Mouse (Mus musculus): ENCODE measurements around the gene Cep55.

Cep55 gene

GRCm38 (mm10) chr19:38043281-38043981 lies 11.4 kb upstream of the Cep55 start, which contains the start of gene Myof:
Gene Myof (minus strand): TSS chr19:38043577.
- no peak for DNase-seq (ENCODE audit: low spot score in 2 of 2)

DNA sequence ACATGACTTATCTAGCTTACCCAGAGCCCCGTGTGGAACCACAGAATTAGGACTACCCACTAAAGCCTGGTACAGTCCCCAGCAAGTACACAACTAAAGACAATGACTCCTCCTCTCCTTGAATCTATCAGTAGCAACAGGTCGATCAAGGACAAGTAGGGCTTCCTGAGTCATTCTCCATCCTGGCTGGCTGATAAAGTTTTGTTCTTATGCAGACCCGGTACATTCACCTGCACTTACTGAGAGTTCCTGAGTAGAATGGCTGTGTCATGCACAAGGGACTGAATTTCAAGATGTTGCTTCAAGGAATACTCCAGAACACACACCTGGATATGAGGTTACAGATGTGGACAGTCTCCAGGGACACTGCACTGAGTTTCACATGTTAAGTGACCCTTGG lies 9.6 kb upstream of the Cep55 start:
- no peak for DNase-seq (ENCODE audit: low spot score in 2 of 2)

DNA sequence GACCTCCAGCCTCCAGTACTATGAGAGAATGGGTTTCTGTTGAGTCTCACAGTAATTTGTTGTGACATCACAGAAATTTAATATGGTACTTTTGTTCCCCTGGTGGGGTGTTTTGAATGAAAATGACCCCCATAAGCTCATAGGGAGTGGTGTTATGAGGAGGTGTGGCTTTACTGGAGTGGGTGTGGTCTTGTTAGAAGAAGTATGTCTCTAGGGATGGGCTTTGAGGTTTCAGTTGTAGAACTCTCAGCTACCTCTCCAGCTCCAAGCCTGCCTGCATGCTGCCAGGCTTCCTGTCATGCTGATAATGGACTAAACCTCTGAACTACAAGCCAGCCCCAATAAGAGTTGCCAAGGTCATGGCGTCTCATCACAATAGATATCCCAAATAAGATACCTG lies 5.1 kb upstream of the Cep55 start:
- DNase-seq (ENCODE audit: low spot score in 2 of 2), result no peak

- no peak for DNase-seq (ENCODE audit: low spot score in 2 of 2)
These were observed 1.4 kb upstream of the Cep55 start for GRCm38 (mm10) chr19:38053227-38054041.

GRCm38 (mm10) chr19:38054149-38054719 lies 577 bp upstream of the Cep55 start:
- DNase-seq (ENCODE audit: low spot score in 2 of 2), result peak; percentile 37 to 60

GRCm38 (mm10) chr19:38055798-38056197 lies 987 bp downstream of the Cep55 start:
- no peak for DNase-seq (ENCODE audit: low spot score in 2 of 2)

DNA sequence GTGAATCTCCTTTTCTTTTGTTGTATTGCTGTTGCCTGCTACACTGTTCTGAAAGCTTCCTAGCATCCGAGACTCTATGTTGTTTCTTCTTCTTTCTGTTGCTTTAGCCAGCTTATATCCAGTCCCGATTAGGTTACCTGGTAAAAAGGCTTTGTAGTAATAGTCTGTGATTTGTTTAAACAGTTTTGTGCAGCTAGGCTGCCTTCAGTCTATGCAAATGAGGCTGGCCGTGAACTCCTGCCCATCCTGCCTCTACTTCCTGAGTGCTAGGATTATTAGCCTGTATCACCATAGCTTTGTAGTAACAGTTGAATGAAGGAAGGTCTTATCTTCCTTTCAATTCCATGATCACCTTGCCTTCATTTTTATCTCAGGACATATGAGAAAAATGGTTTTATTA lies 1.5 kb downstream of the Cep55 start:
- DNase-seq (ENCODE audit: low spot score in 2 of 2), result no peak

- no peak for DNase-seq (ENCODE audit: low spot score in 2 of 2)
These were observed 2.1 kb downstream of the Cep55 start for GRCm38 (mm10) chr19:38056931-38057330.

GRCm38 (mm10) chr19:38063201-38063600 lies 8.4 kb downstream of the Cep55 start:
- DNase-seq (ENCODE audit: low spot score in 2 of 2), result no peak

- no peak for DNase-seq (ENCODE audit: low spot score in 2 of 2)
These were observed 9.2 kb downstream of the Cep55 start for GRCm38 (mm10) chr19:38064051-38064450.

DNA sequence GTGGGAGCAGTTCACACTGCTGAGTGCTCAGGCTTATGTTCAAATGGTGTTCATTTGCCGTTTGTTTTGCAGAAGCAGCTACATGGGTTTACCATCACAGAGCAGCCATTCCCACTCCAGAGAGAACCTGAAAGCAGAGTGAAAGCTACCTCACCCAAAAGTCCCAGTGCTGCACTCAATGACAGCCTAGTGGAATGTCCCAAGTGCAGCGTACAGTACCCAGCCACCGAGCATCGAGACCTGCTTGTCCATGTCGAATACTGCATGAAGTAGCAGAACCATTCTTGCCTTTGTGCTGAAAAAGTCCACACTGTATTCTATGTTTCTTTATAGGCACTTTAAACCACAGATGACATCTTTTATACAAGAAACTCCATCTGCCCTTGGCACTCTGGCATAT lies 18.4 kb downstream of the Cep55 start:
- no peak for DNase-seq (ENCODE audit: low spot score in 2 of 2)

DNA sequence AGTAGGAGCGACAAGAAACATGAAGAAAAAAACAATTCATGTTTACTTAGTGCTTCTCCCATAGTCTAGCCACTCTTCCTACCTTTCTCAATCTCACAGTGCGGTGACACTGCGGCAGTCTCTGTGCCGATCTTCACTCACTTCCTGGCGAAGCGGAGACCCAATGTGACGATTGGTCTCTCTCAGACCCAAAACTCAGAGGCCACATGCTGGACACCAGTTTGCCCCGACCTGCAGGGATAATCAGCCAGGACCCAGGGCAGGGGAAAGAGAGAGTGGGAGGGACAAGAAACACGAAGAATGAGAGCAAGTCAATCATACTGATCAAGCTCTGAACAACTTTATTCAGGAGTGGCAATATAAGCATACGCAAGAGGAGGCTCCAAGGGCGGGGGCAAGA lies 20.2 kb downstream of the Cep55 start:
- DNase-seq (ENCODE audit: low spot score in 2 of 2), result no peak

DNA sequence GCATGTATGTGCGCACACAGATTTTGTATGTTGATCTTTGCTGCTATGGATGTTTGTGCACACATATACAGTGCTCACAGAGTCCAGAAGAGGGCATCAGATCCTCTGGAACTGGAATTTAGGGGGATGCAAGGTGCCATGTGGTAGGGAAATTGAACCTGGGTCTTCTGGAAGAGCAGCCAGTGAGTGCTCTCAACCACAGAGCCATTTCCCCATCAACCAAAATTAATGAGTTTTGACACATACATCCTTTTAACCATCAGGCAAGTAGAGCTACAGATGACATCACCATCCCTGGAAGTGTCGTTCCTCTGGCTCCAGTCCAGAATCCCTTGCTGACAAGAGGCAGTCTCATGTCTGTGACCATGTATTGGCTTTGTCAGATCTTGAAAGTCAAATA lies 21.4 kb downstream of the Cep55 start:
- no peak for DNase-seq (ENCODE audit: low spot score in 2 of 2)

GRCm38 (mm10) chr19:38077851-38078540 lies 23.2 kb downstream of the Cep55 start:
- no peak for DNase-seq (ENCODE audit: low spot score in 2 of 2)

DNA sequence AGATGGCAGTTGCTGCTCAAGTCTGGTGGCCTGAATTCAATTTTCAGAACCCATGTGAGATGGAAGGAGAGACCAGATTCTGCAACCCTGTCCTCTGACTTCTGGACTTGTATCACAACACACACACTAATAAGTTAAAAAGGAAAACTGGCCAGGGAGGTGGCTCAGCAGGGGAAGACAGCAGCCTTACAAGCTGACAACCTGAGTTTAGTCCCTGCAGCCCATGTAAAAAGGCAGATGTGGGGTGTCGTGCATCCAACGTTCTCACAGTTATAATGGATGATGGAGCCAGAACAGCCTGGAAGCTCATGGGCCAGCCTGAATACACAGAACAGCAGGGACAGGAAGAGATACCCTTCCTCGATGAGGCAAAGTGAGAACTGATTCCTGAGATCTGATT lies 26.6 kb downstream of the Cep55 start:
- DNase-seq (ENCODE audit: low spot score in 2 of 2), result no peak

DNA sequence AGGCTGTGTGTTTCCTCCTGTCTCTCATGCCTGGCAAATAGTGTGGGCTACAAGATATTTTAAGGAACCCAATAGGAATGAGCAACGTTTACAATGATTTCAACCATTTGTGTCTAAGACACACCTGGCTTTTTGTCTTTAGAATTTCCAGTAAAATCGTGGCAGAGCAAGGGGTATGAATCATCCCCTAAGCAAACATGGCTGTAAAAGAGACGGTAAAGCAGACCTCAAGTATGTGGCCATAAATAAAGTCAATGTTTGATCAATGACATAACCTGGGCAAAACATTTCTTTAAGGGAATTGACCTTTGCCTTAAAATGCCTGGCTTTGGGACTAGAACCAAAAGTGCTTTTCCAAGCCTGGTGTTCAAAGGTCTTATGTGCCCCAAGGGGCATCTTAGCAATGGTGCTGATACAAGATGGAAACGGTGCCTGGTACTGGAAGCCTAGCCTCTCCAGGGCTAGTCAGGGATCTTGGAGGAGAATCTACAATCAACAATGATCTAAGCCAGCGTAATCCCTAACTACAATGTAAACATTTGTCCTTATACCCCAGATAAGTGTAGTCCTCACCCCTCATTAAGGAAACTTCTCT lies 28.2 kb downstream of the Cep55 start:
- DNase-seq (ENCODE audit: low spot score in 2 of 2), result no peak

DNA sequence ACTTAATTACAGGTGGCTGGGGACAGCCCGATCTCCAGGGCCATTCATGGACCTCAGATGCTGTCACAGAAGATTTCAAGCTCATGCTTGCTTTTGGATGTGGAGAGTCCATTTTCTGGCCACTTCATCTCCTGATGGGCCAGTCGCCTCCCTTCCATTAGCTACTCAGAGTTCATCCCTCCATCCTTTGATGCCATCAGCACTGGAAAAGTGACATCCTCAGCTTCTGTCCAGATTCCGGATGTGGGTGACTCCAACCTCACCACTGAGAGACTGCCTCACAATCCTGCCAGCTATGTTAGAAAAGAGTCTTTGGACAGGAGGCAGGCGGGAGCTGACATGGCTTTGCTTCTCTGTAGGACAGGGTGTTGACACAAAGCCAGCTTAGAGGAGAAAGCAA lies 31.0 kb downstream of the Cep55 start:
- no peak for DNase-seq (ENCODE audit: low spot score in 2 of 2)

DNA sequence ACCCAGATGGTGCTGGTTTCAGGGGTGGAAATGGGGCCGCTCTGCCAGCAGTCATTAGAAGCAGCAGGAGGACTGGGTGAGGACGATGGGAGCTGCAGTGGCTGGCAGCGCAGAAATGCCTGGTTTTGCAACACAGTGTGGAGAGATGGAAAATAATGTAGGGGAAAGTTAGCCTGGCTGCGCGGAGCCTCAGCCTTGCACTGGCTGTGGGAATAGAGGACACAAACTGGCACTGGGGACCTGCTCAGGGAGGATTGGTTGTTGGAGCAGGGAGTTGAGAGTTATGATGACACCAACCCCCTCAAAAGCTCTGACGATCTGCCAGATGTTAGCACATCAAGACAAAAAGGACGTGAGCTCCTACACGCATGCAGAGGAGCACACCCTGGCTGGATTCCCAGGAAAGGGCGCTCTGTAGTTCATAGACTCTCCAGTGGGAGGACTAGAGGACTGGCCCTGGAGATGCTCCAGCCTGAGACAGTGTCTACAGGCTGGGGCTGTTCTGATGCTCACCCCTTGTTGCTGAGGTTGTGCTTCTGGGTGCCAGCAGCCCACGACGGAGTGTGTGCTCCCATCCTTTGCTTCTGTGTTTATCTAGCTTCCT lies 32.2 kb downstream of the Cep55 start:
- peak; percentile 13 to 21 for DNase-seq (ENCODE audit: low spot score in 2 of 2)

DNA sequence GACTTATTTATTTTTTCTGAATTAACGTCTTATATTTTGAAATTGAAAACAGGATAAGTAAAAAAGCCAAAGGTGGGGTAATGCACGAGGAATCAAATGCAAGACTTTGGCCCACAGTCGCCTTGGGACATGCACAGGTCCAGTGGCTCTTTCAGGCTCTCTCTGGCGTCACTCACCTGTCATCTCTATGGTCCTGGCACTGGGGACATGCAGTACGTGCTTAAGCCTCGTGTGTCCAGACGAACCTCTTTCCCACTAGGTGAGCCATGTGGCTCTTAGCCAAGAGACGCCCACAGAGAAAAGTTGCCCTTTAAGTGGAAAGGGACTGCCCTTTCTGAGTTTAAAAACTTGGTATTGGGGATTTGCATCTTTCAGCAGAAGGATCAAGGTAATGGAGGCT lies 34.5 kb downstream of the Cep55 start:
- DNase-seq (ENCODE audit: low spot score in 2 of 2), result no peak

DNA sequence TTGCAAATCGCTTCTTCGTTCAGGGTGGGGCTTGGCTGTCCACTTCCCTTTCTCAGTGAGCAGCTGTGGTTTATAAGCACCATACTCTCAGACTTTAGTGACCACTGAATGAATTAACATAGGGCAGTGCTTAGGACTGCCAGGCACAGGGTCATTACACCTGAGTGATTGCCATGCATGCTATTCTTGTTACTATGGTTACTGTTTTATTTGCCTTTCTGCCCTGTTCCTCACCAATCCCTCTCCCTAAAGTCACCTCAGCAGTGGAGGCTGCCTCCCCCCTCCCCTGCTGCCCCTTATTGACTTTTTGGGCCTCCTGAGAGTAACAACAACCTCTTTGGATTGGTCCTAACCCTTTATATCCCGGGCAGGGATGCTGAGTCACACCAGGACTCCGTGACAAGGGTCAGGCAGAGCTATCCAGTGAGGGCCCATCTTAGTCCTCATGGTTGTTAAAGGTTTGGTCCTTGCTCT lies 36.7 kb downstream of the Cep55 start:
- DNase-seq (ENCODE audit: low spot score in 2 of 2), result no peak

DNA sequence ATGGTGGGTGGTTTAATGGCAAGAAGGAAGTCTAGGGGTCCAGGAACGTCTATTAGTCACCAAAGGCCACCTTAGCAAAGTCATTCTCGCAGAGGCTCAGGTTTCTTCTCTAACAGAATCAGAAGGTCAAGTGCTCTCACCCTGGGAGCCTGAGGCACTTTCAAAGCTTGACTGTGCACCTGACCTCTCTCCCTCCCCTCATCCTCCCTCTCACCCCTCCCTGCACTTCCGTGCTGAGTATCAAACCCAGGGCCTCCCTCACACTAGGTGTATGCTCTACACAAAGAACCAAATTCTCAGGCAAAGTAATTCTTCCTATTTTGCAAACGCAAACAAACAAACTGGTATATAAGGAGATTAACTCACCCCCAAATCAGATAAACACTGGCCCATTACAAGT lies 41.4 kb downstream of the Cep55 start:
- no peak for DNase-seq (ENCODE audit: low spot score in 2 of 2)
